Mouse (Mus musculus) neural tube, embryonic 12.5 days (tissue): Measurements from ENCODE around the gene Srarp. TPM values are rescaled to one million over a fixed set of nuclear protein-coding genes. Genes with fewer than 3 reads are reported as not detected.

Experiments used
- ATAC-seq: fragments of 200-750 bp; cut with Nextera tagmentation; 2 replicates; pipeline ENCODE4 v1.8.0; 2017; ENCODE audit warnings: low read depth, mild to moderate bottlenecking, moderate TSS enrichment, moderate library complexity; ENCODE audit not compliant: low FRiP score
- H3K27ac ChIP-seq: fragments of 300-500 bp; sonication (generic); 2 replicates; pipeline ENCODE4 v1.5.1; 2016
- H3K27me3 ChIP-seq: fragments of 300-500 bp; sonication (generic); replicated peaks from 2 replicates; pipeline ENCODE4 v1.6.1; 2016; ENCODE audit warnings: mild to moderate bottlenecking
- H3K36me3 ChIP-seq: fragments of 300-500 bp; sonication (generic); 2 replicates; pipeline ENCODE4 v1.6.1; 2016; ENCODE audit warnings: mild to moderate bottlenecking
- H3K4me1 ChIP-seq: fragments of 300-500 bp; sonication (generic); 2 replicates; pipeline ENCODE4 v1.6.1; 2016
- H3K4me2 ChIP-seq: fragments of 300-500 bp; sonication (generic); replicated peaks from 2 replicates; pipeline ENCODE4 v1.6.1; 2016; ENCODE audit warnings: mild to moderate bottlenecking
- H3K4me3 ChIP-seq: fragments of 300-500 bp; sonication (generic); 2 replicates; pipeline ENCODE4 v1.5.1; 2016
- H3K9ac ChIP-seq: fragments of 300-500 bp; sonication (generic); 2 replicates; pipeline ENCODE4 v1.6.1; 2016; ENCODE audit warnings: mild to moderate bottlenecking
- H3K9me3 ChIP-seq: fragments of 300-500 bp; sonication (generic); 2 replicates; pipeline ENCODE4 v1.6.1; 2016; ENCODE audit warnings: mild to moderate bottlenecking
- WGBS: fragments of 180-500 bp; shearing (Covaris S2); methylation state at CpG from one replicate; pipeline ENCODE4 v1.1.7; 2016; 5-methylcytosine and 5-hydroxymethylcytosine counted together
- polyA plus RNA-seq: library from polyadenylated mRNA; unstranded; fragments of >200 nt; fragmentation: Nextera tagmentation; extraction: Ambion mirVana; gene quantifications from 2 replicates; pipeline ENCODE4 v1.2.1, GENCODE M21; 2016

Gene Srarp
- polyA plus RNA-seq, 1 experiment from 2014 or later = not detected

DNA sequence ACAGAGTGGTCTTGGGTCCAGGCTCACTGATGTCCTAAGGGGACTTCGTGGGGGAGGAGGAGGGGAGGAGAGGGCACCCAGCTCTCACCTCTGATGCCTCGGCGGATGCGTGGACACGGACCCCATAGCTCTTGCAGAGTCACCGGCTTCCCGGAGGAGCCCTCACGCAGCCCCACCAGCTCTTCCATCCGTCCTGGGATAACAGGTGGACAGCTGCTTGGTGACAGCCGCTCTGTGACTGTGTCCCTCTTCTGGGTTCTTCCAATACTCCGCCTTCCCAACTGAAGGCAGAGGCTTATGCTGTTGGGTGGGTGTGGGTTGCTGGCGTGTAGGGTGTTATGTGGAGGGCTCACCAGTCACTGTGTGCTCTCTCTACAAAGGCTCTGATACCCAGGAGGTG is 38.0 kb downstream of the Srarp start:
- 78% methylated on average over 12 of the region's 12 CpGs for WGBS
- no peak overlapping the region for H3K4me3 ChIP-seq
- no peaks in the 10 kb centered on the region for H3K9me3 ChIP-seq
- no peak overlapping the region for H3K4me2 ChIP-seq
- H3K9ac ChIP-seq = no peak overlapping the region
- H3K27me3 ChIP-seq = peaks cover 22% of the 10 kb centered on the region
- H3K27ac ChIP-seq = no peak overlapping the region
- H3K36me3 ChIP-seq = no peaks in the 10 kb centered on the region
- ATAC-seq = no peak
- no peaks in the 10 kb centered on the region for H3K4me1 ChIP-seq

DNA sequence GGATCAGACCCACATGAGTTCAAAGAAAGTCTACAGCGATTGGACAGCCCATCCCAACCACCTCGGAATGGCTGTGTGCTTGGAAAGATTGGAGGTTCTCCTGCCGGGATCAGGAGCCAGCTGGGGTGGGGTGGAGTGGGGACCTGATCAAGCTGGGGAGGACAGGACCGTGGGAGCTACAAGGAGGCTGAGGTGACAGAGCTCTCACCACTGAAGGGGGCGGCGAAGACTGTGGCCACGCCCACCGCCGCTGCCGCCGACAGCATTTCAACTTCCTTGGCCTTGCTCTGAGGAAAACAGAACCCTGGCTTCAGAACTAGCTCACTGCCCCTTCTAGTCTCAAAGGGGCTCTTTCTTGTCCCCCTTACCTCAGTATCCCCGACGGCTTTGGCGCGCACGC is 41.2 kb downstream of the Srarp start:
- no peak overlapping the region for H3K27ac ChIP-seq
- H3K27me3 ChIP-seq = peaks cover 27% of the 10 kb centered on the region
- 19% methylated on average over 16 of the region's 16 CpGs for WGBS
- no peak overlapping the region for H3K9ac ChIP-seq
- no peaks in the 10 kb centered on the region for H3K4me1 ChIP-seq
- no peak for ATAC-seq
- H3K4me3 ChIP-seq = no peak overlapping the region
- no peaks in the 10 kb centered on the region for H3K36me3 ChIP-seq
- peak overlapping the region; percentile 27 for H3K4me2 ChIP-seq
- H3K9me3 ChIP-seq = no peaks in the 10 kb centered on the region

DNA sequence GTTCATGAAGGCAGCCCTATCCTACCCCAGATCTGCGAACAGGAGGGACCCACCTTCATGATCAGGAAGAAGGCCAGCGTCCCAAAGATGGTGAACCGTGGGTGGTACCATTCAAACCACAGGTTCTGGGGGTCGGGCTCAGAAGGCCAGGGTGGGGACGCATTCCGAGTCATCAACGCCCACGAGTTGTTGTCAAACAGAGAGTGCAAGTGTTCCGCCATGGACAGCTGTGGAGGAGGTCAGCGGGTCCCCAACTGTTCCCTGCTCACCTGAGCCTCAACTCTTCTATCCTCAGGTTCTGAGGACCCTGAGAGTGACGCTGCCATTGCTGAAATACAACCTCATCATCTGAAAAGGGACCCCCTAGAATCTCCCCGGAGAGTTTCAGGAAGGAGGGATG is 44.6 kb downstream of the Srarp start:
- Histone ChIP-seq H3K9me3 (no peaks in the 10 kb centered on the region), H3K4me1 (no peaks in the 10 kb centered on the region), H3K9ac (no peak overlapping the region), H3K27me3 (peaks cover 18% of the 10 kb centered on the region), H3K4me2 (no peak overlapping the region), H3K4me3 (no peak overlapping the region), H3K36me3 (no peaks in the 10 kb centered on the region), H3K27ac (no peak overlapping the region)
- no peak for ATAC-seq
- 80% methylated on average over 12 of the region's 12 CpGs for WGBS

DNA sequence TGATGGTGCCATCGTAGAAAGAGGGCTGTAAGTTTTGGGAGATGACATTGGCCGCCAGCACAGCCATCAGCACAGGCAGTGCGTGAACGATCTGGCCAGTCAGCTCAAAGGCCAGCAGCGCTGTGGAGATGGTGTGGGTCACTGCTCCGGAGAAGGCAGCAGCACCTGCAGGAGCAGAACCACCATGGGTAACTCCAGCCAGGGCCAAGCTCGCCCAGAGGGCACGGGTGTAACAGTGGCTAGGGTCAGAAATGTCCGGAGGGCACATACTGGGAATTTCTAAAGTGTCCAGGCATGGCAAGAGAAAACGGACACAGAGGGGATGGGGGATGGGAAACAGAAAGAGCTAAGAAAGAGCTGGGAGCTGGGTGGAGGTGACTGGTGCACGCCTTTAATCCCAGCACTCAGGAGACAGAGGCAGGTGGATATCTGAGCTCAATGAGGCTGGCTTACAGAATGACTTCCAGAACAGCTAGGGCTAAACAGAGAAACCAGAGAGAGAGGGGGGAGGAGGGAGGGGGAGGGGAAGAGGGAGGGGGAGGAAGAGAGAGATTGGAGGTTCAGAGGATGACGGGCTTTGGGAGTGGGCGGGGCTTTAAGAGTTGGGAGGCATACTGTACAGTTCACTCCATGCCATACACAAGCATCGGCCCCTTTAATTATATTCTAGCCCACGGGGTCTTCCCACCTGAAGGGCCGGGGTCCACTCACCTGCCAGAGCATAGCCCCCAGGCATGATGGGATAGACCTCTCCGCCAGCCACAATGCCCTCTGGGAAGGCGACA is 46.3 kb downstream of the Srarp start:
- 0 out of 2 replicates have a peak, but pooled peaks cover 4% of the 10 kb centered on the region for H3K4me1 ChIP-seq
- H3K4me3 ChIP-seq = no peak overlapping the region
- 72% methylated on average over 18 of the region's 18 CpGs for WGBS
- no peak overlapping the region for H3K4me2 ChIP-seq
- H3K27ac ChIP-seq = no peak overlapping the region
- H3K9me3 ChIP-seq = no peaks in the 10 kb centered on the region
- H3K9ac ChIP-seq = no peak overlapping the region
- no peak for ATAC-seq
- no peaks in the 10 kb centered on the region for H3K36me3 ChIP-seq
- H3K27me3 ChIP-seq = peaks cover 14% of the 10 kb centered on the region

DNA sequence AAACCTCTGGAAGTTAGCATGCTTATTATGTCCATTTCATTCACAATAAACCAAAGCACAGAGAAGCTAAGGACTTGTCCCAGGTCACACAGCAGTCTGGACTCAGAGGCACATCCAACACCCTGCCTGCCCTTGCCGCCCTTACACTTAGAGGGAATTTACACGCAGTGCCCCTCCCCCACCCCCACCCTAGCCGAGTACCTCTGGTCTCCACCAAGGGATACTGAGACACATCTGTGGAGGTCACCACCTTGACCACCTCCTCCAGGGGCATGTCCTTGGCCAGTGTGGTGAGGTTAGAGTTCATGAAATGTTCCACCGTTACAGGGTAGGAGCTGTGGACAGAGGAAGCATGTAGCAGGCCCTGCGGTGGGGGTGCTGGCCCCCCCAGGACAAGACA is 48.0 kb downstream of the Srarp start:
- Histone ChIP-seq H3K4me2 (no peak overlapping the region), H3K4me1 (0 out of 2 replicates have a peak, but pooled peaks cover 12% of the 10 kb centered on the region), H3K36me3 (no peaks in the 10 kb centered on the region), H3K9me3 (no peaks in the 10 kb centered on the region), H3K4me3 (no peak overlapping the region), H3K27ac (no peak overlapping the region), H3K9ac (no peak overlapping the region), H3K27me3 (peaks cover 29% of the 10 kb centered on the region)
- ATAC-seq = no peak
- 71% methylated on average over 5 of the region's 5 CpGs for WGBS

DNA sequence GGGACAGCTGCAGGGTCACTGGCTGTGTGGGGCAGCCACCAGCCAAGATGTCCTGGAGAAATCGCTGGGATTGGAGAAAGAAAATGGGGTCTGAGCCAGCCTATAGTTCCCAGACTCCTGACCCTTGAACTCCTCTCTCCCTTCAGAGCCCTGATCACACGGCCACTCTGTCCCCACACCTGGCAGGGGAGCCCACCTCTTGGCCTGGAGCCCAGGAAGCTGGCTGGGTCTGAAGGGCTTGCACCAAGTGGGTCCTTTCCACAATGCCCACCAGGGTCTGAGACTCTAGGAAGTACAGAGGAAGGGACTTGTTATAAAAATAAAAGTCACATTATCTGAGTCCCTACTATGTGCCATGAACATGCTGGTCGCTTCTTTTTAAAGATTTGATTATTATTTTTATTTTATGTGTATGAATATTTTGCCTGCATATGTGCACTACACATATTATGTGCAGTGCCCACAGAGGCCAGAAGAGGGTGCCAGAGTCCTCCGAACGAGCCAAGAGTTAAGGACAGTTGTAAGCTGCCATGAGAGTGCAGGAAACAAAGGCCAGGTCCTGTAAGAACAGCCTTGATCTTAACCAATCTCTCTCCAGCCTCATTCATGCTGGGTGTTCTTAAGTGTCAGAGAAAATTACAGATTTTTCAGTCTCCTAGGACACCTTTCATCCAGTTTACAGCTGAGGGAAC is 48.7 kb downstream of the Srarp start:
- Histone ChIP-seq H3K4me1 (peaks cover 19% of the 10 kb centered on the region), H3K27me3 (peaks cover 36% of the 10 kb centered on the region), H3K4me3 (no peak overlapping the region), H3K9me3 (no peaks in the 10 kb centered on the region), H3K36me3 (no peaks in the 10 kb centered on the region), H3K4me2 (no peak overlapping the region), H3K27ac (no peak overlapping the region), H3K9ac (no peak overlapping the region)
- WGBS = 18% methylated on average over 5 of the region's 5 CpGs
- no peak for ATAC-seq

DNA sequence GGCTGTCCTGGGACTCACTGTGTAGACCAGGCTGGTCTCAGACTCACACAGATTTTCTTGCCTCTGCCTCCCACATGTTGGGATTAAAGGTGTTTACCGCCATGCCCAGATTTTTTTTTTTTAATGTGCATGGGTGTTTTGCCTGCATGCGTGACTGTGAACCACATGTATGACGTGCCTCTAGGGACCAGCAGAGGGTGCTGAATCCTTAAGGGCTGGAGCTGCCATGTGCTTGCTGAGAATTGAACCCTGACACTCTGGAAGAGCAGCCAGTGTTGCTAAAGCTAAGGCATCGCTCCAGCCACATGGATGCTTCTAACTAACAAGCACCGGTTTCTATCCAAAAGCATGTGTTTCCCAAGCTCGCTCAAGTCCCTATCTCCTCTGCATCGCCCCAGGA is 49.8 kb downstream of the Srarp start:
- Histone ChIP-seq H3K27me3 (peaks cover 42% of the 10 kb centered on the region), H3K4me2 (no peak overlapping the region), H3K9ac (no peak overlapping the region), H3K27ac (no peak overlapping the region), H3K4me1 (peaks cover 21% of the 10 kb centered on the region), H3K36me3 (no peaks in the 10 kb centered on the region), H3K9me3 (no peaks in the 10 kb centered on the region), H3K4me3 (no peak overlapping the region)
- no peak for ATAC-seq
- 73% methylated on average over 7 of the region's 7 CpGs for WGBS

DNA sequence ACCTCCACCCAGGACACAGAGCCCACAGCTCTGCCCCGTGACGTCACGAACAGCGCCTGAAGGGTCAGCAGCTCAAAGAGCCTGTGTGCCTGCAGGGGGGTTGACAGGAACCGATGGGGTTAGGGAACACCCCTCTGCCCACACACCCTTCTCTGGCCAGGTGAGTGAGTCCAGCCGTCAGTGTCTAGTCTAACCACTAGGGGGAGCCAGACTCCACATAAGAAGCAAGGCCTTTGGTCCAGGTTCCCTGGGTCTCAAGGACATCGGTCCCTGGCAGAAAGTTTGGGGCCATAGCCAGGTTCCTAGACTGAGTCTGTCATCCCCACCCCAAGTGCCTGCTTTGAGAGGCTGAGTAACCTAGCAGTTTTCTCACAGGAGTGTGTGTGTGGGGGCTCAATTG is 50.6 kb downstream of the Srarp start:
- H3K4me1 ChIP-seq = peaks cover 21% of the 10 kb centered on the region
- no peaks in the 10 kb centered on the region for H3K36me3 ChIP-seq
- H3K4me3 ChIP-seq = no peak overlapping the region
- H3K27ac ChIP-seq = no peak overlapping the region
- no peaks in the 10 kb centered on the region for H3K9me3 ChIP-seq
- ATAC-seq = 0 out of 2 replicates have a peak, but pooled peaks have one; percentile 23
- no peak overlapping the region for H3K4me2 ChIP-seq
- under 1% methylated on average over 7 of the region's 7 CpGs for WGBS
- peaks cover 49% of the 10 kb centered on the region for H3K27me3 ChIP-seq
- no peak overlapping the region for H3K9ac ChIP-seq

Other genes with a start within 250 kb of the Srarp start
- 5.5 TPM in 2 replicates for gene Rsg1, start 222.1 kb downstream of the Srarp start, polyA plus RNA-seq
- 1.6 and 3.1 TPM in 2 replicates for gene Arhgef19, start 196.6 kb downstream of the Srarp start, polyA plus RNA-seq
- 2.7 and 3.0 TPM in 2 replicates for gene Epha2, start 134.9 kb downstream of the Srarp start, polyA plus RNA-seq
- gene Fam131c, start 67.9 kb downstream of the Srarp start, polyA plus RNA-seq = 2.5 and 3.2 TPM in 2 replicates
- not detected in 2 replicates for gene Clcnka, start 37.4 kb downstream of the Srarp start, polyA plus RNA-seq
- not detected in 2 replicates for gene Clcnkb, start 20.1 kb downstream of the Srarp start, polyA plus RNA-seq
- 0.14 TPM in 1 of 2 replicates, not detected in the other for gene Hspb7, start 15.3 kb downstream of the Srarp start, polyA plus RNA-seq
- 51.6 and 55.7 TPM in 2 replicates for gene Zbtb17, start 8.5 kb upstream of the Srarp start, polyA plus RNA-seq
- 21.1 and 21.3 TPM in 2 replicates for gene Spen, start 102.5 kb upstream of the Srarp start, polyA plus RNA-seq
- 30.6 and 37.0 TPM in 2 replicates for gene Fblim1, start 170.0 kb upstream of the Srarp start, polyA plus RNA-seq
- gene Tmem82, start 182.5 kb upstream of the Srarp start, polyA plus RNA-seq = 0.26 and 0.43 TPM in 2 replicates
- not detected in 2 replicates for gene Slc25a34, start 187.7 kb upstream of the Srarp start, polyA plus RNA-seq
- 7.4 TPM in 2 replicates for gene Plekhm2, start 228.8 kb upstream of the Srarp start, polyA plus RNA-seq
- 1.2 TPM in 1 of 2 replicates, not detected in the other for gene Rsc1a1, start 249.5 kb upstream of the Srarp start, polyA plus RNA-seq